Mouse (Mus musculus): ENCODE results near the gene Prdm16. TPM values are rescaled to one million over a fixed set of nuclear protein-coding genes. Genes with fewer than 3 reads are reported as not detected.

Gene Prdm16
- total RNA-seq, 2 experiments from 2014 or later = 12.9 to 13.4 TPM

DNA sequence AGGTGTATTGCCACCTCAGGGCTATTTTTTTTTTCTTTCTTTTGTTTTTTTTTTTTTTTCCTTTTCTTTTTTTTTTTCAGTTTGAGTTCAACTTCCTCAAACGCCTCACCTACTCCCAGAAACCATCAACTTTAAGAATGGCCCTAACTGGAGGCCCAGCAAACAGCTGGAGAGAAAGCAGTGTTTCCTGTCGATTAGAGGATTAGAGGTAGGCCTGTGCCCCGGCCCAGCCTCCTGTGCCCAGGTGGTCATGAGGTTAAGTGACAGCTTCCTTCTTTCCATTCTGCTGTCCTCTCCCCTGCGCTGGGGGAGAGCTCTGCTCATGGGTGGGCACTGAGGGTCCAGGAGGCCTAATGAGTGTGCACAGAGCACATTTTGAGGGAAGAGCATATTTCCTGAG, 105.3 kb downstream of the Prdm16 start:
- intact Hi-C loops (cut with DNase I) = no loop called here
- DNase-seq (ENCODE audit: low spot score) = no peak

DNA sequence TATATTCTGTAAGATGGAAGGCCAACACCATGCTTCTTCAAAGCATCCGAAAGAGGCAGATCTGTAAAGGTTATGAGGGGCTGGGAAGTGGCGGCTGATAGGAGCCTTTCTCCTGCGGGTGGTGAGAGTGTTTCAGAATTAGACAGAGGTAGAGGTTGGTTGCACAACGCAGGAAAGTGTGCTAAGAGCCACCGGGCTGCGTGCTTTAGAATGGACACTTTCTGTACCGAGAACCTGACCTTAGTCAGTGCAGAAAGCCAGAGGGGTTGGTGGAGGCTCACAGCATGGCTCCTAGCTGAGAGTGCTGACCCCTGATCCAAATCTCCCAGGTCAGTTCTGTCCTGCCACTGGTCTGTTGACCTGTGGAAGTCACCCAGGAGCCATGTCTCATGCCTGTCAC, 106.3 kb downstream of the Prdm16 start:
- DNase-seq (ENCODE audit: low spot score) = no peak
- intact Hi-C loops (cut with DNase I) = no loop called here

- intact Hi-C loops (cut with DNase I) = no loop called here
- peak; percentile 33 for DNase-seq (ENCODE audit: low spot score)
These were observed 109.2 kb downstream of the Prdm16 start for GRCm38 (mm10) chr4:154527506-154527905.

DNA sequence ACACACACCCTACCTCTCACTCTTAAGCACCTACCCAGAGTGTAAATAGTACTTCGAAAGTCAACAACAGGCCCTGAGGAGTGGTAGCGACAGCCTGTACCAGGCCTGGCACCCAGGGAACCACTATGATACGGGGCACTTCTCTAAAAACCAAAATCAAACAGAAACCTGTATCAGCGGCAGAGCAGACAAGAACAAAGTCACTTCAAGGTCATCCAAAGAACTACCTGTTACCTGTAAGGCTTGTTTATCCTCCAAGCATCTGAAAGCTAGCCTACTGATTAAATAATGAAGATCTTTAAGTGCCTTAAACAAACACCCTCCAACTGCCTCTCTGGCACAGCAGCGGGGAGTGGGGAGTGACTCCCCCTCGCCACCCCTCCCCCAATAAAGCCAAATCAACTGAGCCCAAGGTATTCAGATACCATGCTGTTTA, 110.3 kb downstream of the Prdm16 start:
- DNase-seq (ENCODE audit: low spot score) = no peak
- intact Hi-C loops (cut with DNase I) = no loop called here

- no peak for DNase-seq (ENCODE audit: low spot score)
- intact Hi-C loops (cut with DNase I) = no loop called here
These were observed 112.8 kb downstream of the Prdm16 start for GRCm38 (mm10) chr4:154523898-154524297.

GRCm38 (mm10) chr4:154521881-154522676, 114.6 kb downstream of the Prdm16 start:
- intact Hi-C loops (cut with DNase I) = no loop called here
- no peak for DNase-seq (ENCODE audit: low spot score)

- DNase-seq (ENCODE audit: low spot score) = no peak
- intact Hi-C loops (cut with DNase I) = no loop called here
These were observed 117.1 kb downstream of the Prdm16 start for GRCm38 (mm10) chr4:154519470-154520037.

GRCm38 (mm10) chr4:154517991-154518390, 118.7 kb downstream of the Prdm16 start:
- intact Hi-C loops (cut with DNase I) = no loop called here
- no peak for DNase-seq (ENCODE audit: low spot score)

- DNase-seq (ENCODE audit: low spot score) = no peak
- intact Hi-C loops (cut with DNase I) = no loop called here
These were observed 120.2 kb downstream of the Prdm16 start for GRCm38 (mm10) chr4:154516470-154516869.

DNA sequence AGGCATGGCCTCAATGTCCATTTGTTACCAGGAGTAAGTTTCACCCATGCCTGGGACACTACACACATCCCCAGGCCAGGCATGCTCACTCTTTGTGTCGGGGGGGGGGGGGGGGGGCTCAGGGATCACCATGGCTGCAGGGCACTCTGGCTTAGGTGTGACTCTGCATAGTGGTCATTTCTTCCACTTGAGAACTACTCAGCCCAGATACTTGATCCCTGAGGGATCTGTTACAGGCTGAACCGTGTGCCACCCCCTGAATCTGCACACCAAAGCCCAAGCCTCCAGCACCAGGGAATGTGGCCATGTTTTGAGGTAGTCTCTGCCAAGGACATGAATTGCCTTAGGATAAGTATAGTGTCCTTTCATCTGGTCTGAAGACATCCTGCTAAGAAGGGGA, 123.0 kb downstream of the Prdm16 start:
- no peak for DNase-seq (ENCODE audit: low spot score)
- intact Hi-C loops (cut with DNase I) = no loop called here

- DNase-seq (ENCODE audit: low spot score) = no peak
- intact Hi-C loops (cut with DNase I) = no loop called here
These were observed 124.1 kb downstream of the Prdm16 start for GRCm38 (mm10) chr4:154512518-154513090.

GRCm38 (mm10) chr4:154511767-154512166, 124.9 kb downstream of the Prdm16 start:
- no peak for DNase-seq (ENCODE audit: low spot score)
- intact Hi-C loops (cut with DNase I) = no loop called here

GRCm38 (mm10) chr4:154506774-154507435, 129.8 kb downstream of the Prdm16 start:
- DNase-seq (ENCODE audit: low spot score) = no peak
- intact Hi-C loops (cut with DNase I) = no loop called here

DNA sequence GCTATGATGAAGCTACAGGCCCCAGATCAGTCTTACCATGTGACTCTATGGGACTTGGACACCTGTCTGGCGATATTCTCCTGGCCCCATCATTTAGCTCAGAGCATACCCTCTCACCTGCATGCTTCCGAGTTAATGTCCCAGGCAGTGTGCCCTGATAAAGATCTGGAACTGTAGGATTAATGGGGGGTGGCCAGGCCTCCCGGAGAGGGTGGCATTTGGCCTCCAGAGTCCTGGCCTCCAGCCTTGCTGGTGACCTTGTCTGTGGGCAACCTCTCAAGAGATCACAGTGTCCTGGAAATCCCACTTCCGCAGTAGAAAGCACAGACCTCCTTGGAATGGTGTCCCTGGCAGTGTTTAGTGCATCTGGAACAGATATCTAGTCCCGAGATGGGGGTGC, 131.4 kb downstream of the Prdm16 start:
- intact Hi-C loops (cut with DNase I) = no loop called here
- DNase-seq (ENCODE audit: low spot score) = no peak

- no peak for DNase-seq (ENCODE audit: low spot score)
- intact Hi-C loops (cut with DNase I) = no loop called here
These were observed 133.3 kb downstream of the Prdm16 start for GRCm38 (mm10) chr4:154503260-154503829.

DNA sequence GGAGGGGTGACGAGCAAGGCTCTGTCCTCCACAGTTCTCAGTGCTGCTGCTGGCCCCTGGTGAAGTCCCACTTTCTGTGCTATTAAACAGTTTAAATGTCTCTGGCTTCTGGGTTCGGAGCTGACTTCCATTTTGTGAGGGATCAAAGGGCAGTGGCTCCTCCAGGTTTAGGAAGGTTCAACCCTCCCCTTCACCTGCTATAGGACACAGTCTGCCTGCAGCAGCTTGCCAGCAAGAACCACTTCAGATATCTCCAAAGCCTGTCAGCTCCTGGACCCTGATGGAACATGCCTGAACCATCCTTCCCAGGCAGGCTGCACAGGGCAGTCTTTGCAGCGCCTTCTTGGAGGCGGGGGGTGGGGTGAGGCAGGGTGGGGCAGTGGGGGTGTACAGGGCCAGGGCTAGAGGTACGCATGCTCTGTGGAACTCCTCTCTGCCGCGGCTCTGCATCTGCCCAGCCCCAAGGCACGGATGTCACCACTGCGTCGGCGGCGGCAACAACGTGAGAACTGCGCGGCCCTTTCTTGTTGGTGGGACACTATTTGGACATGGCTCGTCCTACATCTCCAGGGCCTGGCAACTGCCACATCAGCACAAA, 134.2 kb downstream of the Prdm16 start:
- DNase-seq (ENCODE audit: low spot score) = no peak
- intact Hi-C loops (cut with DNase I) = no loop called here

GRCm38 (mm10) chr4:154500695-154501094, 136.0 kb downstream of the Prdm16 start:
- no peak for DNase-seq (ENCODE audit: low spot score)
- intact Hi-C loops (cut with DNase I) = no loop called here

- intact Hi-C loops (cut with DNase I) = loop anchor here (5.0 kb wide), 2 partner anchors 98 to 137 kb away; partner anchors contain the start of gene Prdm16
- peak; percentile 72 for DNase-seq (ENCODE audit: low spot score)
These were observed 136.8 kb downstream of the Prdm16 start for GRCm38 (mm10) chr4:154499701-154500523.

Measured in heart, postnatal 25 days (tissue).